Mouse (Mus musculus): ENCODE results near the gene Srgap3. TPM values are rescaled to one million over a fixed set of nuclear protein-coding genes. Genes with fewer than 3 reads are reported as not detected.

Gene Srgap3
- polyA plus RNA-seq, 2 experiments: 8.4 to 14.3 TPM

GRCm38 (mm10) chr6:112741766-112742165 is 205.3 kb downstream of the Srgap3 start:
- no peaks in the 10 kb centered on the region for H3K27me3 ChIP-seq (ENCODE audit: control insufficient read depth, insufficient read depth, low read length)
- TF ChIP-seq POLR2A (IDR thresholded peaks at IDR 0.05; ENCODE audit: borderline replicate concordance, extremely low read depth, insufficient read depth, insufficient read length): no peak
- H3K9ac ChIP-seq (ENCODE audit: low read depth, low read length, severe bottlenecking): no peak overlapping the region
- H3K27ac ChIP-seq (replicated peaks; ENCODE audit: low read depth, low read length): no peak overlapping the region
- 84% methylated on average over 5 of the region's 5 CpGs for WGBS
- H3K4me3 ChIP-seq (replicated peaks; ENCODE audit: low read length): no peak overlapping the region
- H3K9me3 ChIP-seq (ENCODE audit: control insufficient read depth, low read length): no peaks in the 10 kb centered on the region
- peaks cover 28% of the 10 kb centered on the region for H3K36me3 ChIP-seq (ENCODE audit: control insufficient read depth, insufficient read depth, low read length)
- H3K4me1 ChIP-seq (ENCODE audit: control insufficient read depth, insufficient read depth, low read length): 0 out of 2 replicates have a peak, but pooled peaks cover 2% of the 10 kb centered on the region
- no peak for ATAC-seq (ENCODE audit: low FRiP score, low read depth)
- no peak for DNase-seq (ENCODE audit: low spot score)
- H3K4me2 ChIP-seq (replicated peaks; ENCODE audit: low read depth, low read length, severe bottlenecking): no peak overlapping the region

- Histone ChIP-seq H3K4me1 (ENCODE audit: control insufficient read depth, insufficient read depth, low read length) (0 out of 2 replicates have a peak, but pooled peaks cover 2% of the 10 kb centered on the region), H3K36me3 (ENCODE audit: control insufficient read depth, insufficient read depth, low read length) (peaks cover 32% of the 10 kb centered on the region), H3K4me3 (replicated peaks; ENCODE audit: low read length) (no peak overlapping the region), H3K4me2 (replicated peaks; ENCODE audit: low read depth, low read length, severe bottlenecking) (no peak overlapping the region), H3K9ac (ENCODE audit: low read depth, low read length, severe bottlenecking) (no peak overlapping the region), H3K27ac (replicated peaks; ENCODE audit: low read depth, low read length) (no peak overlapping the region), H3K27me3 (ENCODE audit: control insufficient read depth, insufficient read depth, low read length) (no peaks in the 10 kb centered on the region), H3K9me3 (ENCODE audit: control insufficient read depth, low read length) (no peaks in the 10 kb centered on the region)
- no peak for ATAC-seq (ENCODE audit: low FRiP score, low read depth)
- WGBS: 89% methylated on average over 3 of the region's 3 CpGs
- DNase-seq (ENCODE audit: low spot score): no peak
- TF ChIP-seq POLR2A (IDR thresholded peaks at IDR 0.05; ENCODE audit: borderline replicate concordance, extremely low read depth, insufficient read depth, insufficient read length): no peak
These were observed 207.4 kb downstream of the Srgap3 start for GRCm38 (mm10) chr6:112739635-112740034.

GRCm38 (mm10) chr6:112738924-112739323 is 208.1 kb downstream of the Srgap3 start:
- ATAC-seq (ENCODE audit: low FRiP score, low read depth): no peak
- H3K36me3 ChIP-seq (ENCODE audit: control insufficient read depth, insufficient read depth, low read length): peaks cover 39% of the 10 kb centered on the region
- WGBS: 93% methylated on average over 6 of the region's 6 CpGs
- 0 out of 2 replicates have a peak, but pooled peaks cover 2% of the 10 kb centered on the region for H3K4me1 ChIP-seq (ENCODE audit: control insufficient read depth, insufficient read depth, low read length)
- H3K4me2 ChIP-seq (replicated peaks; ENCODE audit: low read depth, low read length, severe bottlenecking): no peak overlapping the region
- H3K4me3 ChIP-seq (replicated peaks; ENCODE audit: low read length): no peak overlapping the region
- no peak for TF ChIP-seq POLR2A (IDR thresholded peaks at IDR 0.05; ENCODE audit: borderline replicate concordance, extremely low read depth, insufficient read depth, insufficient read length)
- no peaks in the 10 kb centered on the region for H3K9me3 ChIP-seq (ENCODE audit: control insufficient read depth, low read length)
- no peak overlapping the region for H3K9ac ChIP-seq (ENCODE audit: low read depth, low read length, severe bottlenecking)
- no peak for DNase-seq (ENCODE audit: low spot score)
- H3K27me3 ChIP-seq (ENCODE audit: control insufficient read depth, insufficient read depth, low read length): no peaks in the 10 kb centered on the region
- H3K27ac ChIP-seq (replicated peaks; ENCODE audit: low read depth, low read length): no peak overlapping the region

GRCm38 (mm10) chr6:112736471-112736870 is 210.6 kb downstream of the Srgap3 start:
- no peak for DNase-seq (ENCODE audit: low spot score)
- H3K4me1 ChIP-seq (ENCODE audit: control insufficient read depth, insufficient read depth, low read length): no peaks in the 10 kb centered on the region
- H3K4me3 ChIP-seq (replicated peaks; ENCODE audit: low read length): no peak overlapping the region
- 91% methylated on average over 3 of the region's 3 CpGs for WGBS
- peaks cover 40% of the 10 kb centered on the region for H3K36me3 ChIP-seq (ENCODE audit: control insufficient read depth, insufficient read depth, low read length)
- H3K27me3 ChIP-seq (ENCODE audit: control insufficient read depth, insufficient read depth, low read length): no peaks in the 10 kb centered on the region
- ATAC-seq (ENCODE audit: low FRiP score, low read depth): no peak
- H3K9me3 ChIP-seq (ENCODE audit: control insufficient read depth, low read length): no peaks in the 10 kb centered on the region
- H3K4me2 ChIP-seq (replicated peaks; ENCODE audit: low read depth, low read length, severe bottlenecking): no peak overlapping the region
- TF ChIP-seq POLR2A (IDR thresholded peaks at IDR 0.05; ENCODE audit: borderline replicate concordance, extremely low read depth, insufficient read depth, insufficient read length): no peak
- no peak overlapping the region for H3K9ac ChIP-seq (ENCODE audit: low read depth, low read length, severe bottlenecking)
- no peak overlapping the region for H3K27ac ChIP-seq (replicated peaks; ENCODE audit: low read depth, low read length)

- Histone ChIP-seq H3K9ac (ENCODE audit: low read depth, low read length, severe bottlenecking) (no peak overlapping the region), H3K9me3 (ENCODE audit: control insufficient read depth, low read length) (no peaks in the 10 kb centered on the region), H3K4me2 (replicated peaks; ENCODE audit: low read depth, low read length, severe bottlenecking) (no peak overlapping the region), H3K4me3 (replicated peaks; ENCODE audit: low read length) (no peak overlapping the region), H3K4me1 (ENCODE audit: control insufficient read depth, insufficient read depth, low read length) (no peaks in the 10 kb centered on the region), H3K27ac (replicated peaks; ENCODE audit: low read depth, low read length) (no peak overlapping the region), H3K27me3 (ENCODE audit: control insufficient read depth, insufficient read depth, low read length) (no peaks in the 10 kb centered on the region), H3K36me3 (ENCODE audit: control insufficient read depth, insufficient read depth, low read length) (peaks cover 40% of the 10 kb centered on the region)
- DNase-seq (ENCODE audit: low spot score): no peak
- no peak for TF ChIP-seq POLR2A (IDR thresholded peaks at IDR 0.05; ENCODE audit: borderline replicate concordance, extremely low read depth, insufficient read depth, insufficient read length)
- ATAC-seq (ENCODE audit: low FRiP score, low read depth): no peak
- whole genome bisulfite sequencing: 85% methylated on average over 2 of the region's 2 CpGs
These were observed 212.0 kb downstream of the Srgap3 start for GRCm38 (mm10) chr6:112735054-112735453.

- H3K36me3 ChIP-seq (ENCODE audit: control insufficient read depth, insufficient read depth, low read length): peaks cover 32% of the 10 kb centered on the region
- H3K9me3 ChIP-seq (ENCODE audit: control insufficient read depth, low read length): no peaks in the 10 kb centered on the region
- WGBS: 54% methylated on average over 5 of the region's 5 CpGs
- no peak overlapping the region for H3K4me3 ChIP-seq (replicated peaks; ENCODE audit: low read length)
- no peak for TF ChIP-seq POLR2A (IDR thresholded peaks at IDR 0.05; ENCODE audit: borderline replicate concordance, extremely low read depth, insufficient read depth, insufficient read length)
- no peak overlapping the region for H3K27ac ChIP-seq (replicated peaks; ENCODE audit: low read depth, low read length)
- ATAC-seq (ENCODE audit: low FRiP score, low read depth): no peak
- no peak for DNase-seq (ENCODE audit: low spot score)
- H3K4me2 ChIP-seq (replicated peaks; ENCODE audit: low read depth, low read length, severe bottlenecking): no peak overlapping the region
- H3K9ac ChIP-seq (ENCODE audit: low read depth, low read length, severe bottlenecking): no peak overlapping the region
- peaks cover 4% of the 10 kb centered on the region; the same call in 1 of the 2 replicates for H3K4me1 ChIP-seq (ENCODE audit: control insufficient read depth, insufficient read depth, low read length)
- H3K27me3 ChIP-seq (ENCODE audit: control insufficient read depth, insufficient read depth, low read length): no peaks in the 10 kb centered on the region
These were observed 213.1 kb downstream of the Srgap3 start for GRCm38 (mm10) chr6:112733942-112734341.
